Mouse (Mus musculus): ENCODE results near the gene Cbwd1. TPM values are rescaled to one million over a fixed set of nuclear protein-coding genes. Genes with fewer than 3 reads are reported as not detected.
"Not testable (repeated sequence)": the region's sequence is repeated elsewhere in the genome, so short reads cannot be mapped to it uniquely, and the experiment has no call there.

Gene Cbwd1
- polyA plus RNA-seq, 1 experiment from 2014 or later = 17.7 TPM

DNA sequence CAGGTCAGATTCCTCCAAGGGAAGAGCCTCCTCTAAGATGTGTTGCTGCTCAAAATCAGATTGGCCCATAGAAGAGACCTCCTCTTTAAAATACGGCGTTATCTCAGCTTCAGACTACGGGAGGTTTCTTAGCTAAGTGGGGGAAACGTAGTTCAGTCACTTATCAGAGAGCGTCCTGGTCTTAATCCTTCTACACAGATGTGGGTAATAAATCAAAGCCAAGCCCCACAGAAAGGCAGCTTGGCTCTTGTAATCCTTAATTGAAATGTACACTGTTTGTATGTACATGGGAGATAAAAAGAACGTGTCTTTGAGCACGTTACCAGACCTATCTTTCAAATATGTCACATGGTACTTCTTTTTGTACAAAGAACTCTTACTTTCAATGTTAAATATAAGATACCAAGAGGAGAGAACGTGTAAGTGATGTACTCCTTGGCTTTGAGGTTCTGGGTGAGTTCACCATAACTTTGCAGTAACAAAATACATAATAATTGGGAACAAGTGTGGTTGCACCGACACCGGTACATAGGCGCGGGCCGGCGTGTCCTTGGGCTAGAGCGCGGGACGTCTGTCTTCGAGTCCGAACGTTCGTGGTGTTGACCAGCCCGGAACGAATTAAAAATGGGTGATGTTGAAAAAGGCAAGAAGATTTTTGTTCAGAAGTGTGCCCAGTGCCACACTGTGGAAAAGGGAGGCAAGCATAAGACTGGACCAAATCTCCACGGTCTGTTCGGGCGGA, 86.1 kb downstream of the Cbwd1 start, which contains the start of gene Gm10053:
TSS of gene Gm10053 (plus strand) at position 558 of the 742 bp plus-strand sequence.
- ATAC-seq (ENCODE audit: low FRiP score, low TSS enrichment); H3K27ac ChIP-seq (ENCODE audit: low read length); H3K4me3 ChIP-seq (ENCODE audit: low read length): not testable (repeated sequence)

DNA sequence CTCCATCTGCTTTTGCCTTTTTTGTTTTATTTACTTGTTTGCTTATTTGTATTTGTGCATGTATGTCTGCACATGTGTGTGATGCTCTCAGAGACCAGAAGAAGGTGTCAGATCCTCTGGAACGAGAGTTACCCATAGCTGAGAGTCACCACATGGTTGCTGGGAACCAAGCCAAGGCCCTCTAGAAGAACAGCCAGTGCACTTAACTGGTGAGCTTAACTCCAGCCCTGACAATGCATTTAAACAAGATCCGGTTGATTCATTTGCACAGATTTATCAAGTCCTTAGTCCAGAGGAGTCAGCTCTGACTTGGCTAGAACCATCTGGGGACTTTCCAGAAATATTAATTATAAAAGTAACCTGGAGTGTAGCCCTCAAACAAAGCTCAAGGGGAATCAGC, 87.5 kb downstream of the Cbwd1 start:
- Histone ChIP-seq H3K9ac (replicated peaks; ENCODE audit: low read length) (no peak overlapping the region), H3K27ac (ENCODE audit: low read length) (no peak overlapping the region), H3K4me3 (ENCODE audit: low read length) (no peak overlapping the region), H3K4me1 (ENCODE audit: insufficient read depth, low read length) (peaks cover 3% of the 10 kb centered on the region; the same call in 1 of the 2 replicates), H3K27me3 (ENCODE audit: insufficient read depth, low read length) (no peaks in the 10 kb centered on the region; the same call in none of the 2 replicates), H3K9me3 (ENCODE audit: low read length) (no peaks in the 10 kb centered on the region), H3K36me3 (ENCODE audit: insufficient read depth, low read length) (no peaks in the 10 kb centered on the region), H3K4me2 (replicated peaks; ENCODE audit: low read depth, low read length) (no peak overlapping the region)
- WGBS = 49% methylated on average over 2 of the region's 2 CpGs
- no peak for ATAC-seq (ENCODE audit: low FRiP score, low TSS enrichment)

More for the DNA sequence above, 86.1 kb downstream of the Cbwd1 start, which contains the start of gene Gm10053:
- H3K4me2 ChIP-seq (replicated peaks; ENCODE audit: low read depth, low read length); H3K9ac ChIP-seq (replicated peaks; ENCODE audit: low read length); H3K36me3 ChIP-seq (ENCODE audit: insufficient read depth, low read length); H3K27me3 ChIP-seq (ENCODE audit: insufficient read depth, low read length); H3K4me1 ChIP-seq (ENCODE audit: insufficient read depth, low read length); H3K9me3 ChIP-seq (ENCODE audit: low read length): not testable (repeated sequence)
- WGBS = 70% methylated on average over 23 of the region's 26 CpGs

DNA sequence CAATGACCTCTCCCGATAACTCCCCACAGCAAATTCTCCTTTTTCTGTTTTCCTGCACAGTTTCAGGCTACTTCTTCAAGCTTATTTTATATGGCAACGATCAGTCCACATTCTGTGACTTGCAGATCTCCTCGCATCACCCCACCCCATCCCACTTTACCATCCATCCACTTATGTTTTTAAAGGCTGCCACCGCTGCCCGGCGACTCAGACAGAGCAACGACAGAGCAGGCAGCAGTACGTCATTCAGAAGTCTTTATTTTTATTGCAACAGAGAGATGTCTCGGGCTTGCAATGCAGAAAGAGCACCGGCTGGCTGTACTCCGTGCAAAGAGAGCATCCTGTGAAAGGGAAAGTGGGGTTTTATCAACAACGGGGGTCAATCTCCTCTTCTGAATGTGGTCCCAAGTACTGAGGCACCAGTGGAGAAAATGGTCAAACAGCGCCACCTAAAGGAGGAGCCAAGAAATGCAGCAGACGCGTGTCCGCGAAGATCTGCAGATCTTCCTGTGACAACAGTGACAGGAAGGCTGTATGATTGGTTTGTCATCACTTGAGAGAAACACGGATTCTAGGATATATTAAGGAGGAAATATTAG, 90.3 kb downstream of the Cbwd1 start:
- no peak overlapping the region for H3K27ac ChIP-seq (ENCODE audit: low read length)
- H3K4me1 ChIP-seq (ENCODE audit: insufficient read depth, low read length) = peaks cover 3% of the 10 kb centered on the region; the same call in 1 of the 2 replicates
- 14% methylated on average over 18 of the region's 18 CpGs for WGBS
- no peaks in the 10 kb centered on the region for H3K36me3 ChIP-seq (ENCODE audit: insufficient read depth, low read length)
- peak overlapping the region; percentile 37 for H3K4me3 ChIP-seq (ENCODE audit: low read length)
- H3K4me2 ChIP-seq (replicated peaks; ENCODE audit: low read depth, low read length) = peak overlapping the region; percentile 53
- ATAC-seq (ENCODE audit: low FRiP score, low TSS enrichment) = 0 out of 2 replicates have a peak, but pooled peaks have one; percentile 42
- H3K27me3 ChIP-seq (ENCODE audit: insufficient read depth, low read length) = no peaks in the 10 kb centered on the region; the same call in none of the 2 replicates
- peaks cover 4% of the 10 kb centered on the region; the same call in 1 of the 2 replicates for H3K9me3 ChIP-seq (ENCODE audit: low read length)
- peak overlapping the region; percentile 35; the same call in 1 of the 2 replicates for H3K9ac ChIP-seq (replicated peaks; ENCODE audit: low read length)

Small RNA genes within 50 kb of the gene (microRNA-seq; reads per million reads assigned to microRNA genes)
- gene Mir3084-1 = not detected

Other genes with a start within 250 kb of the Cbwd1 start
- gene Pgm5, start 99.8 kb downstream of the Cbwd1 start, polyA plus RNA-seq (2015; fragmentation: Nextera tagmentation; extraction: Ambion mirVana) = 1.5 and 1.6 TPM in 2 replicates
- 288 and 300 TPM in 2 replicates for gene Gm10053, start 85.9 kb downstream of the Cbwd1 start, polyA plus RNA-seq (2015; fragmentation: Nextera tagmentation; extraction: Ambion mirVana)
- not detected in 2 replicates for gene Foxd4, start 60.4 kb downstream of the Cbwd1 start, polyA plus RNA-seq (2015; fragmentation: Nextera tagmentation; extraction: Ambion mirVana)
- gene Dock8, start 37.9 kb upstream of the Cbwd1 start, polyA plus RNA-seq (2015; fragmentation: Nextera tagmentation; extraction: Ambion mirVana) = 3.9 and 6.2 TPM in 2 replicates

Data from kidney, embryonic 16.5 days (tissue).